Mouse (Mus musculus): ENCODE data around the gene Pramef6. TPM values are rescaled to one million over a fixed set of nuclear protein-coding genes. Genes with fewer than 3 reads are reported as not detected.
"Not testable (repeated sequence)": the region's sequence is repeated elsewhere in the genome, so short reads cannot be mapped to it uniquely, and the experiment has no call there.

Gene Pramef6
- not detected for total RNA-seq (2021)
- long read RNA-seq, experiment 1 = 0 reads
- long read RNA-seq, experiment 2 = 0 reads

GRCm38 (mm10) chr4:143900280-143900679 is at the start of gene Pramef6:
Gene Pramef6, minus strand, starts transcription at chr4:143900380.
- not testable (repeated sequence) for DNase-seq

GRCm38 (mm10) chr4:143894406-143894805 is 5.8 kb downstream of the Pramef6 start:
- not testable (repeated sequence) for DNase-seq

- DNase-seq = not testable (repeated sequence)
Measured at GRCm38 (mm10) chr4:143882371-143882770, 17.8 kb downstream of the Pramef6 start.

- DNase-seq = not testable (repeated sequence)
Measured at GRCm38 (mm10) chr4:143846197-143846596, 54.0 kb downstream of the Pramef6 start, which contains the start of gene Gm13103. Gene Gm13103, plus strand, starts transcription at chr4:143846497.

Other genes with a start within 250 kb of the Pramef6 start
- not detected for gene Gm13088, start 243.1 kb downstream of the Pramef6 start, total RNA-seq (2021)
- gene Gm13089, start 197.7 kb downstream of the Pramef6 start, total RNA-seq (2021) = not detected
- gene Gm13078, start 180.9 kb downstream of the Pramef6 start, total RNA-seq (2021) = not detected
- not detected for gene Gm13023, start 111.0 kb downstream of the Pramef6 start, total RNA-seq (2021)
- gene Gm13084, start 84.3 kb downstream of the Pramef6 start, total RNA-seq (2021) = not detected
- not detected for gene Gm13103, start 53.9 kb downstream of the Pramef6 start, total RNA-seq (2021)
- gene Pramef25, start 50.6 kb upstream of the Pramef6 start, total RNA-seq (2021) = not detected
- gene Gm13101, start 66.6 kb upstream of the Pramef6 start, total RNA-seq (2021) = not detected
- gene Pramef17, start 94.0 kb upstream of the Pramef6 start, total RNA-seq (2021) = not detected
- gene Pramel4, start 158.7 kb upstream of the Pramef6 start, total RNA-seq (2021) = not detected
- gene Gm13102, start 206.1 kb upstream of the Pramef6 start, total RNA-seq (2021) = not detected